Mouse (Mus musculus): ENCODE data around the gene 9830107B12Rik. TPM values are rescaled to one million over a fixed set of nuclear protein-coding genes. Genes with fewer than 3 reads are reported as not detected.
"Not testable (repeated sequence)": the region's sequence is repeated elsewhere in the genome, so short reads cannot be mapped to it uniquely, and the experiment has no call there.

9830107B12Rik gene
- not detected in 2 replicates for polyA plus RNA-seq (2016; fragmentation: Nextera tagmentation; extraction: Ambion mirVana)

- H3K36me3 ChIP-seq: no peaks in the 10 kb centered on the region
- no peak within 1 kb of the TSS for H3K4me3 ChIP-seq
- H3K9me3 ChIP-seq: 0 out of 2 replicates have a peak, but pooled peaks cover 6% of the 10 kb centered on the region
- 69% methylated on average over 3 of the region's 3 CpGs for WGBS
- H3K4me1 ChIP-seq: no peaks in the 10 kb centered on the region
- H3K27me3 ChIP-seq (ENCODE audit: insufficient read depth, poor library complexity, severe bottlenecking): peaks cover 6% of the 10 kb centered on the region; the same call in 1 of the 2 replicates
- DNase-seq (ENCODE audit: low spot score): no peak
- H3K27ac ChIP-seq: no peak within 1 kb of the TSS
Observed at GRCm38 (mm10) chr17:48146120-48146519, at the start of gene 9830107B12Rik. Gene 9830107B12Rik (minus strand): TSS chr17:48146268.

DNA sequence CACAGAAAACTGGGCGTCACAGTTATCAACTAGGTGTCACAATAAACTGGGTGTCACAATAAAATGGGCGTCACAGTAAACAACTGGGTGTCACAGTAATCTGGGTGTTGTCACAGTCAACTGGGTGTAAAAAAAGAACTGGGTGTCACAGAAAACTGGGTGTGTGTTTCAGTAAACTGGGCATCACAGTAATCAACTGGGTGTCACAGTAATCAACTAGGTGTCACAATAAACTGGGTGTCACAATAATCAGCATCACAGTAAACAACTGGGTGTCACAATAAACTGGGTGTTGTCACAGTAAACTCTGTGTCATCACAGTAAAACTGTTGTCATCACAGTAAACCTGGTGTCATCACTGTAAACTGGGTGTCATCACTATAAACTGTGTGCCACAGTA, 46.3 kb upstream of the 9830107B12Rik start:
- H3K27ac ChIP-seq: no peak overlapping the region
- H3K4me3 ChIP-seq: no peak overlapping the region
- 55% methylated on average over 2 of the region's 2 CpGs for WGBS
- H3K9me3 ChIP-seq: no peaks in the 10 kb centered on the region
- no peak for DNase-seq (ENCODE audit: low spot score)
- no peaks in the 10 kb centered on the region for H3K4me1 ChIP-seq
- H3K27me3 ChIP-seq (ENCODE audit: insufficient read depth, poor library complexity, severe bottlenecking): no peaks in the 10 kb centered on the region
- H3K36me3 ChIP-seq: no peaks in the 10 kb centered on the region

- Histone ChIP-seq H3K27me3 (ENCODE audit: insufficient read depth, poor library complexity, severe bottlenecking) (no peaks in the 10 kb centered on the region), H3K9me3 (no peaks in the 10 kb centered on the region), H3K27ac (no peak overlapping the region), H3K4me3 (no peak overlapping the region), H3K4me1 (no peaks in the 10 kb centered on the region), H3K36me3 (no peaks in the 10 kb centered on the region)
- DNase-seq (ENCODE audit: low spot score): no peak
- WGBS: 72% methylated on average over 5 of the region's 5 CpGs
Observed at GRCm38 (mm10) chr17:48185252-48185651, 39.2 kb upstream of the 9830107B12Rik start.

DNA sequence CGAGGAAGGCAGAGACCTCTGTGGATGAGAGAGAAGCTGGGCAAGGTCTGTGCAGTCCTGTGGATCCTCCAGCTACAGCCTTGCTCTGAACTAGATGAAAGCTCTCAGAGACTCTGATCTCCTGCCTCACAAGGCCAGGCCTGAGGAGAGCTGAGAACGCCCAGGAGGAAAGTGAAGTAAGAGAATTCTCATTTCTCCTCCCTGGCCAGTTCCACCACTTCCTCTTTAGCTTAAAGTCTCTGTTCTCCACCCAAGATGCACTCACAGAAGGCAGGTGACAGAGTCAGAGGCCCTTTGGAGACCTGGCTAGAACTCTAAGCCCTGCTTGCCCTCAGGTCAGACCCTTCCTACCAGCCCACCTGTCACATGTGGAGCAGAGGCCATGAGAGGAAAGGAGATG, 21.0 kb upstream of the 9830107B12Rik start, which contains the start of gene A530064D06Rik:
Gene A530064D06Rik (minus strand): TSS at position 173 of the 400 bp plus-strand sequence.
- WGBS: 69% methylated on average over 2 of the region's 2 CpGs
- not testable (repeated sequence) for H3K27ac ChIP-seq; DNase-seq (ENCODE audit: low spot score); H3K27me3 ChIP-seq (ENCODE audit: insufficient read depth, poor library complexity, severe bottlenecking); H3K9me3 ChIP-seq; H3K4me1 ChIP-seq; H3K36me3 ChIP-seq; H3K4me3 ChIP-seq

- Histone ChIP-seq H3K4me1 (no peaks in the 10 kb centered on the region), H3K27me3 (ENCODE audit: insufficient read depth, poor library complexity, severe bottlenecking) (no peaks in the 10 kb centered on the region), H3K4me3 (no peak overlapping the region), H3K9me3 (no peaks in the 10 kb centered on the region), H3K27ac (no peak overlapping the region), H3K36me3 (no peaks in the 10 kb centered on the region)
- 36% methylated on average over 1 of the region's 1 CpGs for WGBS
- no peak for DNase-seq (ENCODE audit: low spot score)
Observed at GRCm38 (mm10) chr17:48157382-48158076, 11.5 kb upstream of the 9830107B12Rik start.

- 78% methylated on average over 2 of the region's 2 CpGs for WGBS
- Histone ChIP-seq H3K9me3 (no peaks in the 10 kb centered on the region), H3K4me3 (no peak overlapping the region), H3K4me1 (no peaks in the 10 kb centered on the region), H3K27ac (no peak overlapping the region), H3K27me3 (ENCODE audit: insufficient read depth, poor library complexity, severe bottlenecking) (no peaks in the 10 kb centered on the region), H3K36me3 (no peaks in the 10 kb centered on the region)
- DNase-seq (ENCODE audit: low spot score): no peak
Observed at GRCm38 (mm10) chr17:48132810-48133209, 13.3 kb downstream of the 9830107B12Rik start.

DNA sequence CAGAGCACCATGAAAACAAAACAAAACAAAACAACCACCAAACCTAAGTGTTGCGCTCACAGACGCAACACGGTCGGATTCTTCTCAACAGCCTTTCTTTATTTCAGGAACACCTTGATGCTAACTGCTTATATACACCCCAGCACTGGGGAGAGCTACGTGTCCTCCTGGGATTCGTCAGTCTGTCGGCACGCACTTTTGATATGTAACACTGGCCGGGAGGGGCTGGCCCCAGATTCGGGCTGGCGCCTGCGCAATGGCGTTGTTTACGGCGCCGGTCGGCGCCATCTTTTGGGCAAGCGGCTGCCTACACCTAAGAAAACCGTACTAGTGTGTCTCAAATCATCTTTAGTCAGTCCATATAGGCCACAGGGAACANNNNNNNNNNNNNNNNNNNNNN, 25.6 kb downstream of the 9830107B12Rik start:
- H3K4me1 ChIP-seq: no peaks in the 10 kb centered on the region
- no peaks in the 10 kb centered on the region for H3K36me3 ChIP-seq
- H3K27me3 ChIP-seq (ENCODE audit: insufficient read depth, poor library complexity, severe bottlenecking): 0 out of 2 replicates have a peak, but pooled peaks cover 4% of the 10 kb centered on the region
- no peaks in the 10 kb centered on the region for H3K9me3 ChIP-seq
- no peak overlapping the region for H3K27ac ChIP-seq
- WGBS: 80% methylated on average over 20 of the region's 20 CpGs
- DNase-seq (ENCODE audit: low spot score): no peak
- H3K4me3 ChIP-seq: no peak overlapping the region

DNA sequence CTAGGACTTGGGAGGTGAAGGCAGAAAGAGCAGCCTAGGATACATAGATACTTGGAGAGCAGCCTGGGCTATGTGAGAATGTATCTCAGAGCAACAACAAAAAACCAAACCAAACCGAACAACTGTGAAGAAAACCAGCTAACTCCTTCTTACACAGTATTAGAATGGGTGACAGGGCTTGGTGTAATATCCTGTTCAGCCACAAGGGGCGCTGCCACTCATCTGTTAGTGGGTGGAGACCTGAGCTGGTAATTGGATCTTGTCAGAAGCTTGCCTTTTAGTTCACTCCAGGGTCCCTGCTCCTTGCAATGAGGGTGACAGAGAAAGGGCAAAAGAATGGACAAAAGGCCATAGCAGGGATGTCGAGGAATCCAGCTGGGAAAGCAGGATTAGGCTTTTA, 26.4 kb downstream of the 9830107B12Rik start:
- Histone ChIP-seq H3K27ac (no peak overlapping the region), H3K4me3 (no peak overlapping the region), H3K9me3 (no peaks in the 10 kb centered on the region), H3K27me3 (ENCODE audit: insufficient read depth, poor library complexity, severe bottlenecking) (0 out of 2 replicates have a peak, but pooled peaks cover 4% of the 10 kb centered on the region), H3K4me1 (no peaks in the 10 kb centered on the region), H3K36me3 (no peaks in the 10 kb centered on the region)
- no peak for DNase-seq (ENCODE audit: low spot score)
- WGBS: 24% methylated on average over 3 of the region's 3 CpGs

- Histone ChIP-seq H3K27ac (no peak overlapping the region), H3K36me3 (no peaks in the 10 kb centered on the region), H3K27me3 (ENCODE audit: insufficient read depth, poor library complexity, severe bottlenecking) (0 out of 2 replicates have a peak, but pooled peaks cover 4% of the 10 kb centered on the region), H3K9me3 (peaks cover 3% of the 10 kb centered on the region; the same call in 1 of the 2 replicates), H3K4me3 (no peak overlapping the region), H3K4me1 (no peaks in the 10 kb centered on the region)
- no peak for DNase-seq (ENCODE audit: low spot score)
- 65% methylated on average over 1 of the region's 1 CpGs for WGBS
Observed at GRCm38 (mm10) chr17:48118570-48118969, 27.5 kb downstream of the 9830107B12Rik start.

- H3K4me1 ChIP-seq: 0 out of 2 replicates have a peak, but pooled peaks cover 5% of the 10 kb centered on the region
- no peak for DNase-seq (ENCODE audit: low spot score)
- peaks cover 5% of the 10 kb centered on the region; the same call in 1 of the 2 replicates for H3K9me3 ChIP-seq
- peaks cover 6% of the 10 kb centered on the region; the same call in 1 of the 2 replicates for H3K27me3 ChIP-seq (ENCODE audit: insufficient read depth, poor library complexity, severe bottlenecking)
- no peak overlapping the region for H3K4me3 ChIP-seq
- WGBS: 42% methylated on average over 8 of the region's 8 CpGs
- no peak overlapping the region for H3K27ac ChIP-seq
- H3K36me3 ChIP-seq: no peaks in the 10 kb centered on the region
Observed at GRCm38 (mm10) chr17:48110547-48111287, 35.4 kb downstream of the 9830107B12Rik start.

DNA sequence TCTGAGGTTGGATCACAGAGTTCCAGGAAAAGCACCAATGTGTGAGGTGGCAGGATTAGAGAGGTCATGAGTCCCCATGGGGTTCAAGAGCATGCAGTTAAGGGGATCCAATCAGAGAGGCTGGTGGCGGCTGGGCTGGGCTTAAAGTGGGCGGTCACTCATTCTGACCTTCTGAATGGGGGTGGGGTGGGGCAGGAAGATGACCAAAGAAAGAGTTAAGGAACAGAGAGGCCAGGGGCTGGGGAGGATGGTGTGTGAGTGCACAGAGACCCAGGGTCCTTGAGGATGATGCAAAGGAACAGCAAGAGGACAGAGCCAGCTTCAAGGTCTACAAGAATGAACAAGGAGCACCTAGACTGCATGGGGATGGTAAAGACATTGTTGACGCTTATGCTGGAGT, 37.5 kb downstream of the 9830107B12Rik start:
- Histone ChIP-seq H3K4me3 (no peak overlapping the region), H3K36me3 (no peaks in the 10 kb centered on the region), H3K9me3 (peaks cover 1% of the 10 kb centered on the region; the same call in 1 of the 2 replicates), H3K4me1 (0 out of 2 replicates have a peak, but pooled peaks cover 5% of the 10 kb centered on the region), H3K27me3 (ENCODE audit: insufficient read depth, poor library complexity, severe bottlenecking) (peaks cover 7% of the 10 kb centered on the region; the same call in 1 of the 2 replicates), H3K27ac (no peak overlapping the region)
- WGBS: 72% methylated on average over 3 of the region's 3 CpGs
- DNase-seq (ENCODE audit: low spot score): no peak

- H3K27me3 ChIP-seq (ENCODE audit: insufficient read depth, poor library complexity, severe bottlenecking): peaks cover 7% of the 10 kb centered on the region; the same call in 1 of the 2 replicates
- no peak overlapping the region for H3K27ac ChIP-seq
- no peaks in the 10 kb centered on the region for H3K9me3 ChIP-seq
- WGBS: 50% methylated on average over 6 of the region's 6 CpGs
- no peaks in the 10 kb centered on the region for H3K36me3 ChIP-seq
- no peak for DNase-seq (ENCODE audit: low spot score)
- 0 out of 2 replicates have a peak, but pooled peaks cover 5% of the 10 kb centered on the region for H3K4me1 ChIP-seq
- H3K4me3 ChIP-seq: no peak overlapping the region
Observed at GRCm38 (mm10) chr17:48107862-48108261, 38.2 kb downstream of the 9830107B12Rik start.

DNA sequence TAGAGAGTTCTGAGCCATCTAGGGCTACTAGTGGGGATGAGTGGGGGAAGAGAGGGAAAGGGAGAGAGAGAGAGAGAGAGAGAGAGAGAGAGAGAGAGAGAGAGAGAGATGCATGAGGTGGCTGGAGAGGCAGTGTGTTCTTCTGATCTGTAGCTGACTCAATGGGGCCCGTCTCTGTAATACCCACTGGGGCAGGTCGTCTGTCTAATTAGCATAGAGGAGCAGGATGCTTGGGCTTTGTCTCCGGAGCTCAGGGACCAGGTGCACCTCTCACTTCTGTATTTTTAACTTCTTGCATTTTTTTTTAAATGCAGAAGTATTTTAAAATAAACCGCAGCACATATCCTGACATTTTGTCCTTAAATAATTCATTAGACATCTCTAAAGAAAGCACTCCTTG, 38.7 kb downstream of the 9830107B12Rik start:
- Histone ChIP-seq H3K27ac (no peak overlapping the region), H3K36me3 (no peaks in the 10 kb centered on the region), H3K27me3 (ENCODE audit: insufficient read depth, poor library complexity, severe bottlenecking) (peaks cover 7% of the 10 kb centered on the region; the same call in 1 of the 2 replicates), H3K4me3 (no peak overlapping the region), H3K9me3 (no peaks in the 10 kb centered on the region), H3K4me1 (0 out of 2 replicates have a peak, but pooled peaks cover 5% of the 10 kb centered on the region)
- WGBS: 54% methylated on average over 4 of the region's 4 CpGs
- no peak for DNase-seq (ENCODE audit: low spot score)

Measured in heart, embryonic 10.5 days (tissue).